Mouse (Mus musculus) G1E (cell line): ENCODE results near the gene Nrp2. TPM values are rescaled to one million over a fixed set of nuclear protein-coding genes. Genes with fewer than 3 reads are reported as not detected.

Experiments used
- ATAC-seq: 2 replicates; pipeline ENCODE4 v1.8.0; 2016; ENCODE audit warnings: mild to moderate bottlenecking; ENCODE audit not compliant: insufficient number of reproducible peaks, poor library complexity, low FRiP score, severe bottlenecking; ENCODE audit errors: extremely low read depth
- DNase-seq: peaks from one replicate; pipeline ENCODE4 v3.0.0; 2012; ENCODE audit warnings: low spot score
- H3K27me3 ChIP-seq: 2 replicates; pipeline ENCODE4 v1.6.1; 2012; ENCODE audit warnings: mild to moderate bottlenecking, low read length, inconsistent platforms; ENCODE audit not compliant: insufficient read depth
- H3K36me3 ChIP-seq: replicated peaks from 2 replicates; pipeline ENCODE3; 2012; ENCODE audit warnings: mild to moderate bottlenecking, inconsistent platforms
- H3K4me1 ChIP-seq: 2 replicates; pipeline ENCODE4 v1.6.1; 2012; ENCODE audit warnings: low read depth, low read length, inconsistent platforms, mixed read lengths; ENCODE audit not compliant: insufficient read depth
- H3K4me3 ChIP-seq: 2 replicates; pipeline ENCODE4 v1.5.1; 2012; ENCODE audit warnings: low read depth, mild to moderate bottlenecking, inconsistent platforms, low read length, moderate library complexity, mixed read lengths
- H3K9me3 ChIP-seq: replicated peaks from 2 replicates; pipeline ENCODE4 v1.6.1; 2012; ENCODE audit warnings: inconsistent platforms
- CTCF ChIP-seq: IDR thresholded peaks from 2 replicates; pipeline ENCODE4 v1.5.1; 2012; ENCODE audit warnings: low read depth, low read length, inconsistent platforms, mixed read lengths
- GATA1 ChIP-seq: IDR thresholded peaks from 2 replicates; pipeline ENCODE4 v1.6.1; 2012; ENCODE audit warnings: borderline replicate concordance, low read length, inconsistent platforms, mixed read lengths
- GATA2 ChIP-seq: IDR thresholded peaks from 2 replicates; pipeline ENCODE4 v1.6.1; 2012; ENCODE audit warnings: low read depth, low read length, inconsistent platforms, borderline replicate concordance
- POLR2AphosphoS5 ChIP-seq: IDR thresholded peaks from 2 replicates; pipeline ENCODE4 v1.6.1; 2012; ENCODE audit warnings: low read depth, low read length, inconsistent platforms; ENCODE audit not compliant: insufficient replicate concordance
- TAL1 ChIP-seq: conservative IDR thresholded peaks from 2 replicates; pipeline ENCODE4 v1.6.1; 2012; ENCODE audit warnings: low read depth, low read length, inconsistent platforms, mixed read lengths
- polyA plus RNA-seq: library from polyadenylated mRNA; stranded (reverse); fragments of >175 nt; gene quantifications from 2 replicates; pipeline ENCODE4 v1.2.3, GENCODE M21; 2012
- total RNA-seq, 2 experiments: library from RNA; stranded (forward) in 1 of 2; stranded (reverse) in 1 of 2; fragments of 200-1000 nt in 1 of 2; fragments of >200 nt in 1 of 2; fragmentation: Nextera tagmentation in 1 of 2; gene quantifications; 2 replicates each; pipeline ENCODE4 v1.2.3; 2014 to 2017

The Nrp2 gene
- total RNA-seq (2014; fragmentation: Nextera tagmentation) (0.44 TPM in 1 of 2 replicates, not detected in the other), total RNA-seq (2017) (0.12 and 0.16 TPM in 2 replicates), polyA plus RNA-seq (0.07 and 0.10 TPM in 2 replicates)

GRCm38 (mm10) chr1:62703158-62704116 lies at the start of gene Nrp2:
Gene Nrp2 (plus strand): TSS chr1:62703285.
- Histone ChIP-seq H3K4me1 (no peaks in the 10 kb centered on the region; the same call in 1 of the 2 replicates), H3K27me3 (peaks cover 56% of the 10 kb centered on the region), H3K36me3 (no peaks in the 10 kb centered on the region), H3K9me3 (peaks cover 4% of the 10 kb centered on the region; the same call in 1 of the 2 replicates), H3K4me3 (no peak within 1 kb of the TSS; the same call in 1 of the 2 replicates)
- ATAC-seq (no peak), DNase-seq (no peak)
- TF ChIP-seq CTCF (no peak), TAL1 (no peak), GATA2 (no peak), POLR2AphosphoS5 (no peak), GATA1 (no peak)

- TF ChIP-seq GATA2 (no peak), POLR2AphosphoS5 (no peak), CTCF (no peak), TAL1 (no peak), GATA1 (no peak)
- no peak for DNase-seq
- Histone ChIP-seq H3K36me3 (no peaks in the 10 kb centered on the region), H3K27me3 (no peaks in the 10 kb centered on the region; the same call in 1 of the 2 replicates), H3K9me3 (no peaks in the 10 kb centered on the region), H3K4me1 (no peaks in the 10 kb centered on the region), H3K4me3 (no peak overlapping the region)
- no peak for ATAC-seq
These were observed 48.6 kb upstream of the Nrp2 start for GRCm38 (mm10) chr1:62654436-62654835.

DNA sequence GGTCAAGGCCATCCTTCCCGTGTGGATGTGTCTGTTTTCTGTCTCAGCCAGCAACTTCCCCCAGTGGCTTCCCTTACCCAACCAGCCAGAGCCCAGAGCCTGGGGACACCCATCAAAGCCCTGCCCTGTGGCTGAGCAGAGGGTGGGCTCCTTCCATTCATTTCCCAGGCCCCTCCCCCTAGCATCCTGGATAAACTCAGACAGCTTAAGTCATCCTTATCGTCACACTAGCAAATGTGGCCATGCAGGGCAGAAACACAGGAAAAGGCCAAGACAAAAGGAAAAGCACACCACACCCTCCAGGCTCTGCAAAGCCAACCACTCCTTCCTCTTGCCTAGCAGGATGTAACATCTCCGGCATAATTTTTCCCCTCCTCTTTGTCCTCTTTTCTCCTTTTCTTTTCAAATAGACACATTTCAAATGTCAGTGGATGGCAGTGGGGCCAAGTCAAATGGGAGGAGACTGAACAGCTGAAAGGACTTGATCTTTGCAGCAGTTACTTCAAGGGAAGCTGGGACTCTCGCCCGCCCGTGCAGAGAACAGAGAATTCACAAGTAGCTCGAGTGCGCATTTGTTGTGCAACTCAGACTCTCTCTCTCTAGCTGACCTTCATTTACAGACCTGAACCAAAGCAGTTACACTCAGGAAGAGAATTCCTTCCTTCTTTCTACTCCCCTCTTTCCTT lies 38.0 kb upstream of the Nrp2 start:
- no peaks in the 10 kb centered on the region; the same call in none of the 2 replicates for H3K27me3 ChIP-seq
- no peaks in the 10 kb centered on the region for H3K36me3 ChIP-seq
- ATAC-seq = no peak
- H3K4me1 ChIP-seq = no peaks in the 10 kb centered on the region
- DNase-seq = no peak
- no peak for TF ChIP-seq CTCF
- TF ChIP-seq GATA1 = no peak
- TF ChIP-seq POLR2AphosphoS5 = no peak
- no peak for TF ChIP-seq GATA2
- no peak for TF ChIP-seq TAL1
- H3K4me3 ChIP-seq = no peak overlapping the region
- H3K9me3 ChIP-seq = no peaks in the 10 kb centered on the region

DNA sequence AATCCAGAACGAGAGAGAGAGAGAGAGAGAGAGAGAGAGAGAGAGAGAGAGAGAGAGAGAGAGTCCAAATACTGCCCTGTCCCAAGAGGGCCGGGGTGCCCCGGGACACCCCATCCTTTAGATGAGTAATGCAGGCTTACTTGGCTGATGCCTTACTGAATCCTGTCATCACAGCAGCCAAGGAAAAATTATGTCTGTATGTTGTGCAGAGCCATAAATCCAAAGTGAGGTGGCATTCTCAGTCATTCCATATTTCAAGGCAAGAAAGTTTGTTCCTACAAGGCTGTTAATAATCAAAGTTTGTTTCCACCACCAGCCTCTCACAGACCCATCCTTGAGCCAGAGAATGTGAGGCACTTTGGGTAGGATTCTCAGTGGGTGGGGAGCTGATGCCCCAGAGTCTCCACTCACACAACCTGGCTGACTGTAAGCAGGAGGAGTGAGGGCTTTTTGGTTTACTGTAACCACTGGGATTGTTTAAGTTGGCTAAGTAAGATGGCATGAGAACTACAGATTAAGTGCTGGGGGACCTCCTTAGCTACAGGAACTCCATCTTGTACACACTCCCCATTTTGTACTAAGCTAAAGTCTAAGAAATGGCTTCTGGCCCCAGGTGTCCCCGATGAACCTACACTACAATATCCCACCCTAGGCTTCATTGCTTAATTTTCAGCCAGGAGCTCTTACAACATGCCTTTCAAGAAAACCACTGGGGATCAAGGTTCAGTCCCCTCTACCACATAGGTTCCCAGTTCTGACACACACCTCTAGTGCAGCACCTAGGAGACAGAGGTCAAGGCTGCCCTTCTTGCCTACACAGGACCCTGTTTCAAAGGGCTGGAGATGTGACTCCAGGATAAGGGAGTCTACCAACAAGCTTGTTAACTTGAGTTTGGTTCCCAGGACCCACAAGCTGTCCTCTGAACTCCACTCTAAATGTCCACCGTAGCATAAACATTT lies 37.0 kb upstream of the Nrp2 start:
- Histone ChIP-seq H3K4me3 (no peak overlapping the region), H3K9me3 (no peaks in the 10 kb centered on the region), H3K4me1 (no peaks in the 10 kb centered on the region), H3K27me3 (no peaks in the 10 kb centered on the region; the same call in none of the 2 replicates), H3K36me3 (no peaks in the 10 kb centered on the region)
- DNase-seq (no peak), ATAC-seq (no peak)
- TF ChIP-seq POLR2AphosphoS5 (no peak), GATA1 (no peak), TAL1 (no peak), CTCF (no peak), GATA2 (no peak)

DNA sequence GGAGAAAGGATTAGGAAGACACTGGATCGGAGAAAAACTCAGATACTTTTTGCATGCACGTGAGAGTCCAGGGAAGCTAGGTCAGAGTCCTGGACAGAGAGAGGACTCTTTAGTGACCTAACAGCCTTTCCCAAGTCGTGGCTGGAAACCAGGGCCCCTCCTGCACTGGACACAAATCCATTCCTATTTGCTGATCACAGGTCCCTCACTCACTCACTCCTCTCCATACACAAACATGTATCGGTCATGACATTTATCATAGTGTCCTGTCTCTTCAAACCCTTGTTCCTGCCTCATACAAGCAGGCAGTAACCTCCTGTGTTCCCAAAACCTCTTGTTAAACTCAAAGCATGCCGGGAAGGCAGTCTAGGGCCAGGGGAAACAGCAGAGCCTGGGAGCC lies 36.3 kb upstream of the Nrp2 start:
- no peaks in the 10 kb centered on the region for H3K4me1 ChIP-seq
- ATAC-seq = no peak
- DNase-seq = no peak
- H3K27me3 ChIP-seq = no peaks in the 10 kb centered on the region; the same call in none of the 2 replicates
- no peak overlapping the region for H3K4me3 ChIP-seq
- TF ChIP-seq GATA1 = no peak
- no peak for TF ChIP-seq POLR2AphosphoS5
- TF ChIP-seq TAL1 = no peak
- no peak for TF ChIP-seq CTCF
- TF ChIP-seq GATA2 = no peak
- H3K9me3 ChIP-seq = no peaks in the 10 kb centered on the region
- no peaks in the 10 kb centered on the region for H3K36me3 ChIP-seq
